Mouse (Mus musculus) lung, embryonic 15.5 days (tissue): ENCODE results near the gene Ruvbl1. TPM values are rescaled to one million over a fixed set of nuclear protein-coding genes. Genes with fewer than 3 reads are reported as not detected.

Source experiments
- ATAC-seq: fragments of 200-750 bp; cut with Nextera tagmentation; 2 replicates; pipeline ENCODE4 v1.8.0; 2017; ENCODE audit warnings: moderate number of reproducible peaks, borderline replicate concordance; ENCODE audit not compliant: low FRiP score, low TSS enrichment; ENCODE audit errors: extremely low read depth
- H3K27ac ChIP-seq: fragments of 300-500 bp; sonication (generic); 2 replicates; pipeline ENCODE4 v1.5.1; 2015; ENCODE audit warnings: moderate library complexity, mild to moderate bottlenecking, inconsistent platforms
- H3K27me3 ChIP-seq: fragments of 300-500 bp; sonication (generic); 2 replicates; pipeline ENCODE4 v1.6.1; 2015; ENCODE audit warnings: inconsistent platforms
- H3K36me3 ChIP-seq: fragments of 300-500 bp; sonication (generic); 2 replicates; pipeline ENCODE4 v1.6.1; 2015; ENCODE audit warnings: inconsistent platforms
- H3K4me1 ChIP-seq: fragments of 300-500 bp; sonication (generic); 2 replicates; pipeline ENCODE4 v1.6.1; 2015; ENCODE audit warnings: inconsistent platforms
- H3K4me2 ChIP-seq: fragments of 300-500 bp; sonication (generic); 2 replicates; pipeline ENCODE4 v1.6.1; 2015; ENCODE audit warnings: inconsistent platforms, mild to moderate bottlenecking, moderate library complexity
- H3K4me3 ChIP-seq: fragments of 300-500 bp; sonication (generic); 2 replicates; pipeline ENCODE4 v1.5.1; 2015; ENCODE audit warnings: mild to moderate bottlenecking, inconsistent platforms
- H3K9ac ChIP-seq: fragments of 300-500 bp; sonication (generic); 2 replicates; pipeline ENCODE4 v1.6.1; 2015; ENCODE audit warnings: inconsistent platforms
- H3K9me3 ChIP-seq: fragments of 300-500 bp; sonication (generic); 2 replicates; pipeline ENCODE4 v1.6.1; 2016; ENCODE audit warnings: inconsistent platforms
- WGBS: fragments of 180-500 bp; shearing (Covaris S2); methylation state at CpG from one replicate; pipeline ENCODE4 v1.1.7; 2015; 5-methylcytosine and 5-hydroxymethylcytosine counted together
- polyA plus RNA-seq: library from polyadenylated mRNA; unstranded; fragments of >200 nt; fragmentation: Nextera tagmentation; extraction: Ambion mirVana; gene quantifications from 2 replicates; pipeline ENCODE4 v1.2.1, GENCODE M21; 2015

Gene Ruvbl1
- polyA plus RNA-seq = 147 and 148 TPM in 2 replicates

- Histone ChIP-seq H3K27me3 (no peaks in the 10 kb centered on the region), H3K4me1 (peaks cover 10% of the 10 kb centered on the region), H3K36me3 (peaks cover 27% of the 10 kb centered on the region), H3K4me3 (peak within 1 kb of the TSS; percentile 61), H3K27ac (no peak within 1 kb of the TSS), H3K9me3 (no peaks in the 10 kb centered on the region), H3K9ac (peak within 1 kb of the TSS; percentile 76), H3K4me2 (peak within 1 kb of the TSS; percentile 79)
- WGBS = under 1% methylated on average over 42 of the region's 42 CpGs
- ATAC-seq = peak; percentile 99
These were observed at the start of gene Ruvbl1 for GRCm38 (mm10) chr6:88465181-88465920. Gene Ruvbl1, plus strand, starts transcription at chr6:88465409.

GRCm38 (mm10) chr6:88416130-88416758 is 49.0 kb upstream of the Ruvbl1 start:
- WGBS = 71% methylated on average over 7 of the region's 7 CpGs
- no peak overlapping the region for H3K4me3 ChIP-seq
- ATAC-seq = peak; percentile 42; the same call in 1 of the 2 replicates
- H3K27ac ChIP-seq = no peak overlapping the region
- H3K36me3 ChIP-seq = no peaks in the 10 kb centered on the region
- no peaks in the 10 kb centered on the region for H3K9me3 ChIP-seq
- H3K4me2 ChIP-seq = no peak overlapping the region
- H3K4me1 ChIP-seq = peaks cover 8% of the 10 kb centered on the region; the same call in 1 of the 2 replicates
- no peaks in the 10 kb centered on the region for H3K27me3 ChIP-seq
- H3K9ac ChIP-seq = no peak overlapping the region

DNA sequence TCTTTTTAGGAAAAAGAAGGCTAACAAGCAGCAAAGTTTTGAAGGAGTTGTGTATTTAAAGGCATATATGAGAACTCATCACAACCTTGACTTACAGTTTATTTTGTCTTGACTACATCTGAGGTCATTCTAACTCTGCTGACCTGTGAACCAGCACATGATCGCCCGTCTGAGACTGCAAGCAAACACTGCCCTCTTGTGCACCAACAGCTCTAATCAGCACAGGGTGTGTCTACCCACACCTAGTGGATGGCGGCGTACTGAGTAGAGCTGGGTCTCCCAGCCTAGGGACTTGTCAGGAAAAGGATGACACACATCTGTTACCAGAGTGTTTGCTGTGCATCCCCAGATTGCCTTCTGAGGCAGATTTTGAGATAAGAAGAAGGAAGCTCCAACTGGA is 34.0 kb upstream of the Ruvbl1 start:
- Histone ChIP-seq H3K4me1 (0 out of 2 replicates have a peak, but pooled peaks cover 2% of the 10 kb centered on the region), H3K4me3 (no peak overlapping the region), H3K27ac (no peak overlapping the region), H3K36me3 (no peaks in the 10 kb centered on the region), H3K4me2 (no peak overlapping the region), H3K27me3 (no peaks in the 10 kb centered on the region), H3K9ac (no peak overlapping the region), H3K9me3 (no peaks in the 10 kb centered on the region)
- 13% methylated on average over 4 of the region's 4 CpGs for WGBS
- ATAC-seq = no peak

- Histone ChIP-seq H3K9me3 (no peaks in the 10 kb centered on the region), H3K9ac (no peak overlapping the region), H3K4me3 (no peak overlapping the region), H3K4me1 (no peaks in the 10 kb centered on the region), H3K36me3 (no peaks in the 10 kb centered on the region), H3K27ac (no peak overlapping the region), H3K27me3 (no peaks in the 10 kb centered on the region), H3K4me2 (no peak overlapping the region)
- ATAC-seq = no peak
- 85% methylated on average over 7 of the region's 7 CpGs for WGBS
These were observed 29.6 kb upstream of the Ruvbl1 start for GRCm38 (mm10) chr6:88435609-88436008.

DNA sequence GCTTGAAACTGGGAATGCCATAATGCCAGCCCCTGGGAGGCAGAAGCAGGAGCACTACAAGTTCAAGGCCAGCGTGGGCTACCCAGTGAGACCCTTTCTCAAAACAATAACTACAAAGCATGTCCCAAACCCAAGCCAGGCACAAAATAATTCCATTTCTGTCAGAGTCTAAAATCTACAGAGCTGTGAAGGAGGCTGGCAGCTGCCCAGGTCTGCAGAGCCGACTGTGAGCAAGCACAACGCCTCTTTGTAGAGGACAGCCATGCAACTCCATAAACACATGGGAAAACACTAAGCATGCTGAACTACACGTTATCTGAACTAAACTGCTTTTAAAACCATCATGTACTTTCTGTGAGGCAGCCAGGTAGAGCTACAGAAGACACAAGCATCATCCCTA is 26.2 kb upstream of the Ruvbl1 start:
- H3K27ac ChIP-seq = no peak overlapping the region
- ATAC-seq = no peak
- H3K36me3 ChIP-seq = no peaks in the 10 kb centered on the region
- no peak overlapping the region for H3K4me3 ChIP-seq
- no peak overlapping the region for H3K9ac ChIP-seq
- H3K27me3 ChIP-seq = no peaks in the 10 kb centered on the region
- 65% methylated on average over 4 of the region's 4 CpGs for WGBS
- no peaks in the 10 kb centered on the region for H3K4me1 ChIP-seq
- H3K9me3 ChIP-seq = no peaks in the 10 kb centered on the region
- H3K4me2 ChIP-seq = no peak overlapping the region

DNA sequence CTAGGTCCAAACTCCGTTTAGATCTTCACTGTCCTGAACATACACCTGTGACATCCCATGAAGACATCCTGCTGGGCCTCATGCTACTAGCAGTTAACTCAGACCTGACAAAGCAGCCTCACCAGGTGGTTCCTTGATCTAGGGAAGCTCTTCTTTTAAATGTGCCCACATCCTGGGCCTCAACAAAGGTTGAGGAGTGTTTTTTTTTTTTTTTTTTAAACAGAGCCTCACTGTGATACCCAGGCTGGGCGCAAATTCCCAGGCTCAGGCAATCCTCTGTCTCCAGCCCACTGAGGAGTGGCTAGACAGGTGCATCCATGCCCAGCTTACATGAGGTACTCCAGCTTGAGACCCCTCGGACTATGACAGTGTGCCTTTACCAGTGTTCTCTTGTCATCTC is 22.7 kb upstream of the Ruvbl1 start:
- Histone ChIP-seq H3K27ac (no peak overlapping the region), H3K9ac (no peak overlapping the region), H3K4me2 (no peak overlapping the region), H3K27me3 (no peaks in the 10 kb centered on the region), H3K4me3 (no peak overlapping the region), H3K9me3 (no peaks in the 10 kb centered on the region), H3K4me1 (peaks cover 14% of the 10 kb centered on the region), H3K36me3 (no peaks in the 10 kb centered on the region)
- 79% methylated on average over 3 of the region's 3 CpGs for WGBS
- no peak for ATAC-seq

DNA sequence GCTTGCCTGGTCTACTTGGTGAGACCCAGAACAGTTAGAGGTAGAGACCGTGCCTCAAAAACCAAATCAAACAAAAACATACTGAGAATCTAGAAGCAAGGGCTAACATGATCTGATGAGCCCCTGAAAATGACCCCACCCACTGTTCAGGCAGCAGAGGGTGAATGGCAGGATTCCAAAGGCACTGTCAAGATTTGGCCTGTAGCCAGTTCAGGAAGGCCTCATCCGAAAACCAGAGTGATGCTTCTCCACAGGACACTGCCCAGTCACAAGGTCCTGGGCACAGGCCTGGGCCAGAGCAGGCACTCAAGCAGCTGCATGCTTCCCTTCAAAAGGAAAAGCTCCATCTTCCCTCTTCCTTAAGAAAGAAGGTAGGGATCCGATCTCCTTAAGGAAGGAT is 21.8 kb upstream of the Ruvbl1 start:
- Histone ChIP-seq H3K9me3 (no peaks in the 10 kb centered on the region), H3K4me3 (no peak overlapping the region), H3K27ac (no peak overlapping the region), H3K36me3 (no peaks in the 10 kb centered on the region), H3K4me1 (peaks cover 14% of the 10 kb centered on the region), H3K27me3 (no peaks in the 10 kb centered on the region), H3K4me2 (no peak overlapping the region), H3K9ac (no peak overlapping the region)
- WGBS = 66% methylated on average over 3 of the region's 3 CpGs
- ATAC-seq = no peak

DNA sequence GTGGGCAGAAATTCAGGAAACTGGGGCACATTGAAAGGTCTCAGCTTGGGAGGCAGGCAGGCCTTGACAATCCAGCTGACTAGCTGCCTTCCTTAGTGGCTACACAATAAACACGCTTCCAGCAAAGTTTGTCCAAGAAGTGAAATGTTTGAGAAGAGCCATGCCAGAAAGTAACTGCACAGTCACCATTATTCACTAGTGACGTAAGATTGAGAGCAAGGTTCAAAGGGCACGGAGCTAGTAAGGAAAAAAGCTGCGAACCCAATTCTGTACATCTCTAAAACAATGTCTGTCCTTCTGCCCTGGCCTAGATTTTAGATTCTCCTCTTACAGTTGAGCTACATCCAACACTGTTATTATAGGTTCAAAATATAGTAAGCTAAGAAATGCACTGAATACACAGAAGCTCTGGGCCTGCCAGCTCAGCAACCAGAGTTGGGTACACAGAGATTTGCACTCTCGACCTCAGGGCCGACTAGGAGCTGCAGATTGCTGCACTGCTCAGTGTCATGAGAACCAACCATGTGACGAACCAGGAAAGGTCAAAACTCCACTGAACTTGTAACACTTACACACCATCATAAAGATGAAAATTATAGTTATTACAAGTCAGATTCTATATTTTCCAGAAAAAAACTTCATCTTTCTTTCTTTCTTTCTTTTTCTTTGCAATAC is 21.0 kb upstream of the Ruvbl1 start:
- Histone ChIP-seq H3K36me3 (no peaks in the 10 kb centered on the region), H3K9ac (no peak overlapping the region), H3K9me3 (no peaks in the 10 kb centered on the region), H3K4me1 (peaks cover 14% of the 10 kb centered on the region), H3K27me3 (no peaks in the 10 kb centered on the region), H3K4me2 (no peak overlapping the region), H3K27ac (no peak overlapping the region), H3K4me3 (no peak overlapping the region)
- no peak for ATAC-seq
- WGBS = 76% methylated on average over 7 of the region's 7 CpGs

DNA sequence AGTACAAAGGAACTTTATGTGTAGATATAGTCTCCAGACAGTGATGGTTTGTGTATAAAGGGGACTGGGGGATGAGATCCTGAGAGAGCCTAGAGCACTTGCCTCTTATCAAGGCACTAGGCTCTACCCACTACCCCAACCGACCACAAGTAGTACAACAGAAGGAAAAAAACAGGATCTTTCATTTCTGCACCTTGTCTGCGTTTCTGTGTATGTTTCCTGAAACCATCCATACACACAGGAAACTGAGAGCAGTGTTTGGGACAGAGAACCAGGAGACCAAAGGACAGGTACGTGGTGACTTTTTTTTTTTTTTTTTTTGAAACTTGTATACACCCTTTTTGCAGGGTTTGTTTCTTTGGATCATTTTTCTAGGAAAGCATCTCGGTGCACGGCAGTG is 19.5 kb upstream of the Ruvbl1 start:
- ATAC-seq = no peak
- peaks cover 14% of the 10 kb centered on the region for H3K4me1 ChIP-seq
- H3K27ac ChIP-seq = no peak overlapping the region
- no peaks in the 10 kb centered on the region for H3K27me3 ChIP-seq
- no peaks in the 10 kb centered on the region for H3K36me3 ChIP-seq
- peak overlapping the region; percentile 98 for H3K4me3 ChIP-seq
- whole genome bisulfite sequencing = 9% methylated on average over 5 of the region's 5 CpGs
- peak overlapping the region; percentile 91 for H3K9ac ChIP-seq
- no peaks in the 10 kb centered on the region for H3K9me3 ChIP-seq
- H3K4me2 ChIP-seq = peak overlapping the region; percentile 88

DNA sequence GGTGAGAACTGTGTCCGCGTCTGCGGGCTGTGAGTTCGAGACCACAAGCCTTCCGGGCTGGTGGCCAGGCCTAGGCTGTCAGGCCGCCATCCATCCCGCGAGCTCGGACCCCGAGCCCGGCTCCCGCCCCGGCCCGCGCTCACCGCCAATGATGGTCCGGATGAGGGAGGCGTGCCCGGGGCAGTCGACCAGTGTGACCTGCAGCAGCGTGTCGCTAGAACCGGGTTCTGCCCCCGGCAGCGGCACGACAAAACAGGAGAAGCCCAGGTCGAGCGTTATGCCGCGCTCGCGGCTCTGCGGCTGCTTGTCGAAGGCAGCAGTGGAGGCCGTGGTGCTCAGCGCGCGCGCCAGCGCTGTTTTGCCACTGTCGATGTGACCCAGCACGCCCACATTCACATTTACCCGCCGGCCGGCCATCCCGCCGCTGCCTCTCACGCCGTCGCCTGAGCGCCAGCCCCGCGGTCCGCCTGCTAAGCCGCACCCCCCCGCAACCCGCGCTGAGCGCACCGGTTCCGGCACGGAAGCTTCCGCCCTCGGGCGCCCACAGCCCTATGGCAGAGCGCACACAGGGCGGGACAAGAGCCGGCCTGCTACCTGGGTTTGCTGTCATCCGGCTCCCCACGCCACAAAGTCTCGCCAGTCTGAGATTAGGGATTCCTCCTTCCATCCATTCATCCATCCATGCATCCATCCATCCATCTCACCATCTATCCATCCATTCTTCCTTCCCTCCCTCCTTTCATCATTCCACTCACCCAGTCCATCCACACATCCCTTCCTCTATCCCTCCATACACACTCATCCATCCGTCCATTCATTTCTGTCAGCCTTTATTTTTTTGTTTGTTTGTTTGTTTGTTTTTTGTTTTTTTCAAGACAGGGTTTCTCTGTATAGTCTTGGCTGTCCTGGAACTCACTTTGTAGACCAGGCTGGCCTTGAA is 18.9 kb upstream of the Ruvbl1 start, which contains the start of gene Eefsec:
Gene Eefsec, minus strand, starts transcription at position 477 of the 940 bp plus-strand sequence.
- Histone ChIP-seq H3K27me3 (no peaks in the 10 kb centered on the region), H3K36me3 (no peaks in the 10 kb centered on the region), H3K4me2 (peak within 1 kb of the TSS; percentile 88), H3K4me3 (peak within 1 kb of the TSS; percentile 98), H3K27ac (peak within 1 kb of the TSS; percentile 75), H3K9me3 (no peaks in the 10 kb centered on the region), H3K9ac (peak within 1 kb of the TSS; percentile 91), H3K4me1 (peaks cover 14% of the 10 kb centered on the region)
- ATAC-seq = peak; percentile 78
- WGBS = under 1% methylated on average over 71 of the region's 72 CpGs

- Histone ChIP-seq H3K4me3 (no peak overlapping the region), H3K36me3 (no peaks in the 10 kb centered on the region), H3K4me1 (peaks cover 14% of the 10 kb centered on the region), H3K27ac (0 out of 2 replicates have a peak overlapping the region, but pooled peaks have one; percentile 21), H3K9ac (no peak overlapping the region), H3K27me3 (no peaks in the 10 kb centered on the region), H3K9me3 (no peaks in the 10 kb centered on the region), H3K4me2 (no peak overlapping the region)
- WGBS = 36% methylated on average over 4 of the region's 4 CpGs
- no peak for ATAC-seq
These were observed 17.8 kb upstream of the Ruvbl1 start for GRCm38 (mm10) chr6:88447454-88447853.
